Mouse (Mus musculus) thymus, adult 2 months (tissue): ENCODE results near the gene B3galt4.

ENCODE experiments used
- CTCF ChIP-seq: fragments of 200-500 bp; IDR thresholded peaks from 2 replicates; pipeline ENCODE4 v1.5.1; 2012; ENCODE audit warnings: mild to moderate bottlenecking, control low read depth, low read length, moderate library complexity, borderline replicate concordance; ENCODE audit not compliant: control insufficient read depth, poor library complexity, insufficient read depth; ENCODE audit errors: extremely low read depth
- POLR2A ChIP-seq: fragments of 200-500 bp; IDR thresholded peaks from 2 replicates; pipeline ENCODE4 v1.6.1; 2012; ENCODE audit warnings: mild to moderate bottlenecking, low read length, control low read depth, moderate library complexity; ENCODE audit not compliant: control insufficient read depth, poor library complexity, insufficient read depth; ENCODE audit errors: extremely low read depth

- TF ChIP-seq CTCF (no peak), POLR2A (peak; percentile 90)
Observed at GRCm38 (mm10) chr17:33955555-33956214, 4.4 kb upstream of the B3galt4 start, which contains the start of the genes Vps52 and Rps18.
